Mouse (Mus musculus): ENCODE measurements around the gene Lyz2. TPM values are rescaled to one million over a fixed set of nuclear protein-coding genes. Genes with fewer than 3 reads are reported as not detected.
"Not testable (repeated sequence)": the region's sequence is repeated elsewhere in the genome, so short reads cannot be mapped to it uniquely, and the experiment has no call there.

The Lyz2 gene
- total and polyA plus RNA-seq, 2 experiments from 2014 or later, result 13.0 to 23.8 TPM

GRCm38 (mm10) chr10:117298336-117298735, 16.2 kb upstream of the Lyz2 start:
- Histone ChIP-seq H3K9ac (replicated peaks; ENCODE audit: low read length, poor library complexity, severe bottlenecking) (no peak overlapping the region), H3K4me3 (ENCODE audit: low read depth, low read length) (no peak overlapping the region), H3K9me3 (ENCODE audit: low read length) (no peaks in the 10 kb centered on the region), H3K27me3 (ENCODE audit: insufficient read depth, low read length) (no peaks in the 10 kb centered on the region), H3K36me3 (ENCODE audit: insufficient read depth, low read length) (no peaks in the 10 kb centered on the region), H3K27ac (ENCODE audit: low read depth, low read length) (no peak overlapping the region), H3K4me2 (ENCODE audit: low read depth, low read length, poor library complexity, severe bottlenecking) (no peak overlapping the region), H3K4me1 (ENCODE audit: insufficient read depth, low read length) (no peaks in the 10 kb centered on the region)
- ATAC-seq (ENCODE audit: low FRiP score) (no peak), DNase-seq (ENCODE audit: low spot score) (no peak)
- no peak for TF ChIP-seq CTCF (IDR thresholded peaks at IDR 0.05)
- 86% methylated on average over 6 of the region's 6 CpGs for WGBS

- no peak for ATAC-seq (ENCODE audit: low FRiP score)
These were observed 10.6 kb upstream of the Lyz2 start, which contains the start of gene Lyz1 for GRCm38 (mm10) chr10:117292671-117293070. TSS of gene Lyz1 (minus strand) at chr10:117292868.

GRCm38 (mm10) chr10:117290936-117291335, 8.8 kb upstream of the Lyz2 start:
- ATAC-seq (ENCODE audit: low FRiP score); H3K36me3 ChIP-seq (ENCODE audit: insufficient read depth, low read length); H3K4me2 ChIP-seq (ENCODE audit: low read depth, low read length, poor library complexity, severe bottlenecking); H3K9me3 ChIP-seq (ENCODE audit: low read length); H3K9ac ChIP-seq (replicated peaks; ENCODE audit: low read length, poor library complexity, severe bottlenecking); H3K27me3 ChIP-seq (ENCODE audit: insufficient read depth, low read length); H3K4me3 ChIP-seq (ENCODE audit: low read depth, low read length); H3K4me1 ChIP-seq (ENCODE audit: insufficient read depth, low read length); H3K27ac ChIP-seq (ENCODE audit: low read depth, low read length); DNase-seq (ENCODE audit: low spot score): not testable (repeated sequence)
- WGBS, result 92% methylated on average over 6 of the region's 6 CpGs

More at GRCm38 (mm10) chr10:117292671-117293070, 10.6 kb upstream of the Lyz2 start, which contains the start of gene Lyz1:
- Histone ChIP-seq H3K9ac (replicated peaks; ENCODE audit: low read length, poor library complexity, severe bottlenecking) (no peak within 1 kb of the TSS), H3K9me3 (ENCODE audit: low read length) (no peaks in the 10 kb centered on the region), H3K4me2 (ENCODE audit: low read depth, low read length, poor library complexity, severe bottlenecking) (no peak within 1 kb of the TSS), H3K27ac (ENCODE audit: low read depth, low read length) (no peak within 1 kb of the TSS), H3K4me1 (ENCODE audit: insufficient read depth, low read length) (no peaks in the 10 kb centered on the region), H3K27me3 (ENCODE audit: insufficient read depth, low read length) (no peaks in the 10 kb centered on the region), H3K36me3 (ENCODE audit: insufficient read depth, low read length) (no peaks in the 10 kb centered on the region), H3K4me3 (ENCODE audit: low read depth, low read length) (no peak within 1 kb of the TSS)
- whole genome bisulfite sequencing, result 71% methylated on average over 5 of the region's 5 CpGs
- no peak for DNase-seq (ENCODE audit: low spot score)
- no peak for TF ChIP-seq CTCF (IDR thresholded peaks at IDR 0.05)

GRCm38 (mm10) chr10:117290046-117290870, 8.1 kb upstream of the Lyz2 start:
- TF ChIP-seq CTCF (IDR thresholded peaks at IDR 0.05), result no peak
- DNase-seq (ENCODE audit: low spot score), result no peak
- H3K4me1 ChIP-seq (ENCODE audit: insufficient read depth, low read length), result no peaks in the 10 kb centered on the region

GRCm38 (mm10) chr10:117289034-117289505, 6.9 kb upstream of the Lyz2 start:
- DNase-seq (ENCODE audit: low spot score); H3K9me3 ChIP-seq (ENCODE audit: low read length); H3K4me2 ChIP-seq (ENCODE audit: low read depth, low read length, poor library complexity, severe bottlenecking); H3K9ac ChIP-seq (replicated peaks; ENCODE audit: low read length, poor library complexity, severe bottlenecking); H3K4me3 ChIP-seq (ENCODE audit: low read depth, low read length); H3K27ac ChIP-seq (ENCODE audit: low read depth, low read length); H3K36me3 ChIP-seq (ENCODE audit: insufficient read depth, low read length); H3K27me3 ChIP-seq (ENCODE audit: insufficient read depth, low read length); ATAC-seq (ENCODE audit: low FRiP score); H3K4me1 ChIP-seq (ENCODE audit: insufficient read depth, low read length): not testable (repeated sequence)
- 85% methylated on average over 4 of the region's 5 CpGs for WGBS

More at GRCm38 (mm10) chr10:117290046-117290870, 8.1 kb upstream of the Lyz2 start:
- WGBS, result 50% methylated on average over 6 of the region's 6 CpGs
- Histone ChIP-seq H3K36me3 (ENCODE audit: insufficient read depth, low read length) (no peaks in the 10 kb centered on the region), H3K27ac (ENCODE audit: low read depth, low read length) (no peak overlapping the region), H3K4me2 (ENCODE audit: low read depth, low read length, poor library complexity, severe bottlenecking) (no peak overlapping the region), H3K9me3 (ENCODE audit: low read length) (no peaks in the 10 kb centered on the region), H3K4me3 (ENCODE audit: low read depth, low read length) (no peak overlapping the region), H3K27me3 (ENCODE audit: insufficient read depth, low read length) (no peaks in the 10 kb centered on the region), H3K9ac (replicated peaks; ENCODE audit: low read length, poor library complexity, severe bottlenecking) (no peak overlapping the region)
- no peak for ATAC-seq (ENCODE audit: low FRiP score)

All from midbrain, postnatal 0 days (tissue).